Mouse (Mus musculus): ENCODE measurements around the gene Hist1h2bk. TPM values are rescaled to one million over a fixed set of nuclear protein-coding genes. Genes with fewer than 3 reads are reported as not detected.
"Not testable (repeated sequence)": the region's sequence is repeated elsewhere in the genome, so short reads cannot be mapped to it uniquely, and the experiment has no call there.

Hist1h2bk gene
- polyA plus RNA-seq, 1 experiment from 2014 or later: 1.9 TPM

GRCm38 (mm10) chr13:22041651-22042567, 6.2 kb downstream of the Hist1h2bk start:
- Histone ChIP-seq H3K9me3 (ENCODE audit: control insufficient read depth, low read length) (no peaks in the 10 kb centered on the region), H3K4me2 (ENCODE audit: low read length) (peak overlapping the region; percentile 70), H3K9ac (ENCODE audit: low read length) (peak overlapping the region; percentile 72), H3K4me1 (ENCODE audit: control insufficient read depth in 2 of 2, insufficient read depth in 2 of 2, low read length in 2 of 2) (peaks cover 2 to 20% of the 10 kb centered on the region in 2 experiments; a peak in 3 of 4 replicates), H3K36me3 (ENCODE audit: control insufficient read depth, insufficient read depth, low read length) (no peaks in the 10 kb centered on the region), H3K27ac (replicated peaks in 1 of 2; ENCODE audit: control insufficient read depth in 1 of 2, insufficient read depth in 1 of 2, low read depth in 2 of 2, low read length in 2 of 2) (peak overlapping the region; percentile 88 to 96), H3K4me3 (ENCODE audit: control insufficient read depth in 1 of 2, insufficient read depth in 1 of 2, low read depth in 1 of 2, low read length in 2 of 2) (peak overlapping the region; percentile 40 to 47), H3K27me3 (ENCODE audit: control insufficient read depth, insufficient read depth, low read length) (no peaks in the 10 kb centered on the region)
- no peak for ATAC-seq (ENCODE audit: insufficient number of reproducible peaks, insufficient read depth, low FRiP score, low read depth)
- WGBS: 8% methylated on average over 13 of the region's 13 CpGs

GRCm38 (mm10) chr13:22042568-22043502, 7.2 kb downstream of the Hist1h2bk start, which contains the start of the genes Hist1h2ag and Hist1h2bj:
TSS of gene Hist1h2ag (minus strand) at chr13:22042944.
TSS of gene Hist1h2bj (plus strand) at chr13:22043214.
- Histone ChIP-seq H3K27ac (replicated peaks in 1 of 2; ENCODE audit: control insufficient read depth in 1 of 2, insufficient read depth in 1 of 2, low read depth in 2 of 2, low read length in 2 of 2) (peak within 1 kb of the TSS; percentile 88 to 96), H3K9ac (ENCODE audit: low read length) (peak within 1 kb of the TSS; percentile 72), H3K4me3 (ENCODE audit: control insufficient read depth in 1 of 2, insufficient read depth in 1 of 2, low read depth in 1 of 2, low read length in 2 of 2) (peak within 1 kb of the TSS; percentile 40 to 47), H3K4me2 (ENCODE audit: low read length) (peak within 1 kb of the TSS; percentile 70), H3K4me1 (ENCODE audit: control insufficient read depth in 2 of 2, insufficient read depth in 2 of 2, low read length in 2 of 2) (peaks cover 2 to 20% of the 10 kb centered on the region in 2 experiments; a peak in 3 of 4 replicates)
- not testable (repeated sequence) for H3K27me3 ChIP-seq (ENCODE audit: control insufficient read depth, insufficient read depth, low read length); H3K36me3 ChIP-seq (ENCODE audit: control insufficient read depth, insufficient read depth, low read length); H3K9me3 ChIP-seq (ENCODE audit: control insufficient read depth, low read length)
- under 1% methylated on average over 39 of the region's 80 CpGs for WGBS
- ATAC-seq (ENCODE audit: insufficient number of reproducible peaks, insufficient read depth, low FRiP score, low read depth): peak; percentile 88

- no peaks in the 10 kb centered on the region for H3K36me3 ChIP-seq (ENCODE audit: control insufficient read depth, insufficient read depth, low read length)
- H3K4me1 ChIP-seq (ENCODE audit: control insufficient read depth in 2 of 2, insufficient read depth in 2 of 2, low read length in 2 of 2): peaks cover 2 to 20% of the 10 kb centered on the region in 2 experiments; a peak in 3 of 4 replicates
- under 1% methylated on average over 10 of the region's 14 CpGs for WGBS
- no peak for ATAC-seq (ENCODE audit: insufficient number of reproducible peaks, insufficient read depth, low FRiP score, low read depth)
- H3K4me3 ChIP-seq (ENCODE audit: control insufficient read depth in 1 of 2, insufficient read depth in 1 of 2, low read depth in 1 of 2, low read length in 2 of 2): peak overlapping the region; percentile 40 to 42
- H3K4me2 ChIP-seq (ENCODE audit: low read length): peak overlapping the region; percentile 70
- H3K9ac ChIP-seq (ENCODE audit: low read length): peak overlapping the region; percentile 66
- no peaks in the 10 kb centered on the region for H3K9me3 ChIP-seq (ENCODE audit: control insufficient read depth, low read length)
- no peaks in the 10 kb centered on the region for H3K27me3 ChIP-seq (ENCODE audit: control insufficient read depth, insufficient read depth, low read length)
- peak overlapping the region; percentile 83 to 85 for H3K27ac ChIP-seq (replicated peaks in 1 of 2; ENCODE audit: control insufficient read depth in 1 of 2, insufficient read depth in 1 of 2, low read depth in 2 of 2, low read length in 2 of 2)
Measured at GRCm38 (mm10) chr13:22043503-22044431, 8.1 kb downstream of the Hist1h2bk start.

- Histone ChIP-seq H3K4me3 (ENCODE audit: control insufficient read depth in 1 of 2, insufficient read depth in 1 of 2, low read depth in 1 of 2, low read length in 2 of 2) (no peak overlapping the region), H3K9ac (ENCODE audit: low read length) (no peak overlapping the region), H3K36me3 (ENCODE audit: control insufficient read depth, insufficient read depth, low read length) (no peaks in the 10 kb centered on the region), H3K4me1 (ENCODE audit: control insufficient read depth in 2 of 2, insufficient read depth in 2 of 2, low read length in 2 of 2) (peaks cover 2 to 21% of the 10 kb centered on the region in 2 experiments), H3K27ac (replicated peaks in 1 of 2; ENCODE audit: control insufficient read depth in 1 of 2, insufficient read depth in 1 of 2, low read depth in 2 of 2, low read length in 2 of 2) (no peak overlapping the region), H3K9me3 (ENCODE audit: control insufficient read depth, low read length) (no peaks in the 10 kb centered on the region), H3K4me2 (ENCODE audit: low read length) (0 out of 2 replicates have a peak overlapping the region, but pooled peaks have one; percentile 70), H3K27me3 (ENCODE audit: control insufficient read depth, insufficient read depth, low read length) (no peaks in the 10 kb centered on the region)
- 91% methylated on average over 6 of the region's 6 CpGs for WGBS
- ATAC-seq (ENCODE audit: insufficient number of reproducible peaks, insufficient read depth, low FRiP score, low read depth): no peak
Measured at GRCm38 (mm10) chr13:22044432-22045155, 8.9 kb downstream of the Hist1h2bk start.

- H3K4me2 ChIP-seq (ENCODE audit: low read length): no peak overlapping the region
- H3K27ac ChIP-seq (replicated peaks in 1 of 2; ENCODE audit: control insufficient read depth in 1 of 2, insufficient read depth in 1 of 2, low read depth in 2 of 2, low read length in 2 of 2): no peak overlapping the region
- no peak for ATAC-seq (ENCODE audit: insufficient number of reproducible peaks, insufficient read depth, low FRiP score, low read depth)
- H3K4me1 ChIP-seq (ENCODE audit: control insufficient read depth in 2 of 2, insufficient read depth in 2 of 2, low read length in 2 of 2): peaks cover 4 to 18% of the 10 kb centered on the region in 2 experiments
- WGBS: 54% methylated on average over 2 of the region's 2 CpGs
- no peaks in the 10 kb centered on the region for H3K9me3 ChIP-seq (ENCODE audit: control insufficient read depth, low read length)
- H3K4me3 ChIP-seq (ENCODE audit: control insufficient read depth in 1 of 2, insufficient read depth in 1 of 2, low read depth in 1 of 2, low read length in 2 of 2): no peak overlapping the region
- no peaks in the 10 kb centered on the region for H3K36me3 ChIP-seq (ENCODE audit: control insufficient read depth, insufficient read depth, low read length)
- no peak overlapping the region for H3K9ac ChIP-seq (ENCODE audit: low read length)
- no peaks in the 10 kb centered on the region for H3K27me3 ChIP-seq (ENCODE audit: control insufficient read depth, insufficient read depth, low read length)
Measured at GRCm38 (mm10) chr13:22045311-22045710, 9.6 kb downstream of the Hist1h2bk start.

GRCm38 (mm10) chr13:22049041-22049440, 13.4 kb downstream of the Hist1h2bk start:
- no peak for ATAC-seq (ENCODE audit: insufficient number of reproducible peaks, insufficient read depth, low FRiP score, low read depth)
- no peak overlapping the region for H3K4me3 ChIP-seq (ENCODE audit: control insufficient read depth in 1 of 2, insufficient read depth in 1 of 2, low read depth in 1 of 2, low read length in 2 of 2)
- no peak overlapping the region for H3K9ac ChIP-seq (ENCODE audit: low read length)
- H3K9me3 ChIP-seq (ENCODE audit: control insufficient read depth, low read length): no peaks in the 10 kb centered on the region
- no peak overlapping the region for H3K27ac ChIP-seq (replicated peaks in 1 of 2; ENCODE audit: control insufficient read depth in 1 of 2, insufficient read depth in 1 of 2, low read depth in 2 of 2, low read length in 2 of 2)
- WGBS: 80% methylated on average over 2 of the region's 2 CpGs
- H3K27me3 ChIP-seq (ENCODE audit: control insufficient read depth, insufficient read depth, low read length): no peaks in the 10 kb centered on the region
- H3K36me3 ChIP-seq (ENCODE audit: control insufficient read depth, insufficient read depth, low read length): no peaks in the 10 kb centered on the region
- peaks cover 2 to 7% of the 10 kb centered on the region in 2 experiments for H3K4me1 ChIP-seq (ENCODE audit: control insufficient read depth in 2 of 2, insufficient read depth in 2 of 2, low read length in 2 of 2)
- H3K4me2 ChIP-seq (ENCODE audit: low read length): no peak overlapping the region
